Mouse (Mus musculus): ENCODE measurements around the gene Dusp12. TPM values are rescaled to one million over a fixed set of nuclear protein-coding genes. Genes with fewer than 3 reads are reported as not detected.

Gene Dusp12
- polyA plus RNA-seq, 1 experiment from 2014 or later: 35.9 TPM

GRCm38 (mm10) chr1:170894603-170895602 is 9.6 kb upstream of the Dusp12 start:
- Histone ChIP-seq H3K9ac (no peak overlapping the region), H3K27me3 (0 out of 2 replicates have a peak, but pooled peaks cover 3% of the 10 kb centered on the region), H3K4me3 (no peak overlapping the region), H3K9me3 (replicated peaks) (no peaks in the 10 kb centered on the region), H3K4me1 (no peaks in the 10 kb centered on the region), H3K27ac (no peak overlapping the region), H3K36me3 (no peaks in the 10 kb centered on the region), H3K4me2 (replicated peaks) (no peak overlapping the region)
- no peak for ATAC-seq (ENCODE audit: low FRiP score)
- 66% methylated on average over 9 of the region's 9 CpGs for whole genome bisulfite sequencing

GRCm38 (mm10) chr1:170892279-170892678 is 6.9 kb upstream of the Dusp12 start:
- no peaks in the 10 kb centered on the region for H3K36me3 ChIP-seq
- no peak overlapping the region for H3K4me2 ChIP-seq (replicated peaks)
- no peak for ATAC-seq (ENCODE audit: low FRiP score)
- H3K27ac ChIP-seq: no peak overlapping the region
- 46% methylated on average over 1 of the region's 1 CpGs for WGBS
- H3K9me3 ChIP-seq (replicated peaks): no peaks in the 10 kb centered on the region
- no peak overlapping the region for H3K4me3 ChIP-seq
- no peaks in the 10 kb centered on the region for H3K4me1 ChIP-seq
- 0 out of 2 replicates have a peak, but pooled peaks cover 3% of the 10 kb centered on the region for H3K27me3 ChIP-seq
- H3K9ac ChIP-seq: no peak overlapping the region

GRCm38 (mm10) chr1:170891646-170892045 is 6.3 kb upstream of the Dusp12 start:
- H3K9me3 ChIP-seq (replicated peaks): no peaks in the 10 kb centered on the region
- H3K9ac ChIP-seq: no peak overlapping the region
- H3K4me1 ChIP-seq: no peaks in the 10 kb centered on the region
- H3K4me2 ChIP-seq (replicated peaks): no peak overlapping the region
- no peaks in the 10 kb centered on the region for H3K36me3 ChIP-seq
- no peak overlapping the region for H3K27ac ChIP-seq
- WGBS: 79% methylated on average over 2 of the region's 2 CpGs
- no peak overlapping the region for H3K4me3 ChIP-seq
- ATAC-seq (ENCODE audit: low FRiP score): no peak
- 0 out of 2 replicates have a peak, but pooled peaks cover 3% of the 10 kb centered on the region for H3K27me3 ChIP-seq

GRCm38 (mm10) chr1:170889310-170889709 is 4.0 kb upstream of the Dusp12 start:
- H3K27me3 ChIP-seq: no peaks in the 10 kb centered on the region
- H3K4me1 ChIP-seq: peaks cover 5% of the 10 kb centered on the region
- no peak overlapping the region for H3K4me2 ChIP-seq (replicated peaks)
- no peaks in the 10 kb centered on the region for H3K36me3 ChIP-seq
- WGBS: 65% methylated on average over 4 of the region's 4 CpGs
- no peak overlapping the region for H3K27ac ChIP-seq
- no peaks in the 10 kb centered on the region for H3K9me3 ChIP-seq (replicated peaks)
- ATAC-seq (ENCODE audit: low FRiP score): no peak
- no peak overlapping the region for H3K9ac ChIP-seq
- H3K4me3 ChIP-seq: no peak overlapping the region

- WGBS: 58% methylated on average over 6 of the region's 6 CpGs
- H3K4me2 ChIP-seq (replicated peaks): no peak overlapping the region
- no peak overlapping the region for H3K4me3 ChIP-seq
- no peak overlapping the region for H3K27ac ChIP-seq
- H3K9me3 ChIP-seq (replicated peaks): no peaks in the 10 kb centered on the region
- no peak overlapping the region for H3K9ac ChIP-seq
- H3K27me3 ChIP-seq: no peaks in the 10 kb centered on the region
- H3K36me3 ChIP-seq: no peaks in the 10 kb centered on the region
- peaks cover 9% of the 10 kb centered on the region for H3K4me1 ChIP-seq
- ATAC-seq (ENCODE audit: low FRiP score): no peak
Observed at GRCm38 (mm10) chr1:170886044-170886458, 711 bp upstream of the Dusp12 start.

- Histone ChIP-seq H3K4me3 (peak overlapping the region; percentile 83), H3K4me2 (replicated peaks) (peak overlapping the region; percentile 73), H3K27ac (no peak overlapping the region), H3K4me1 (peaks cover 9% of the 10 kb centered on the region), H3K27me3 (no peaks in the 10 kb centered on the region), H3K9me3 (replicated peaks) (no peaks in the 10 kb centered on the region), H3K9ac (peak overlapping the region; percentile 87), H3K36me3 (peaks cover 11% of the 10 kb centered on the region)
- ATAC-seq (ENCODE audit: low FRiP score): 0 out of 2 replicates have a peak, but pooled peaks have one; percentile 31
- 28% methylated on average over 8 of the region's 8 CpGs for WGBS
Observed at GRCm38 (mm10) chr1:170884390-170884789, 950 bp downstream of the Dusp12 start.

GRCm38 (mm10) chr1:170882915-170883485 is 2.3 kb downstream of the Dusp12 start:
- no peak for ATAC-seq (ENCODE audit: low FRiP score)
- no peak overlapping the region for H3K4me2 ChIP-seq (replicated peaks)

GRCm38 (mm10) chr1:170876906-170877305 is 8.4 kb downstream of the Dusp12 start:
- Histone ChIP-seq H3K9me3 (replicated peaks) (no peaks in the 10 kb centered on the region), H3K27ac (no peak overlapping the region), H3K36me3 (peaks cover 38% of the 10 kb centered on the region), H3K4me3 (no peak overlapping the region), H3K27me3 (no peaks in the 10 kb centered on the region), H3K4me1 (no peaks in the 10 kb centered on the region), H3K9ac (no peak overlapping the region), H3K4me2 (replicated peaks) (no peak overlapping the region)
- 95% methylated on average over 5 of the region's 5 CpGs for WGBS
- no peak for ATAC-seq (ENCODE audit: low FRiP score)

More at GRCm38 (mm10) chr1:170882915-170883485, 2.3 kb downstream of the Dusp12 start:
- H3K9ac ChIP-seq: no peak overlapping the region
- 88% methylated on average over 5 of the region's 5 CpGs for WGBS
- no peak overlapping the region for H3K4me3 ChIP-seq
- no peaks in the 10 kb centered on the region for H3K9me3 ChIP-seq (replicated peaks)
- H3K27ac ChIP-seq: no peak overlapping the region
- H3K4me1 ChIP-seq: peaks cover 9% of the 10 kb centered on the region
- H3K36me3 ChIP-seq: peaks cover 16% of the 10 kb centered on the region
- no peaks in the 10 kb centered on the region for H3K27me3 ChIP-seq

GRCm38 (mm10) chr1:170875676-170876075 is 9.7 kb downstream of the Dusp12 start:
- Histone ChIP-seq H3K4me1 (no peaks in the 10 kb centered on the region), H3K9me3 (replicated peaks) (no peaks in the 10 kb centered on the region), H3K4me3 (no peak overlapping the region), H3K27me3 (no peaks in the 10 kb centered on the region), H3K27ac (no peak overlapping the region), H3K36me3 (peaks cover 40% of the 10 kb centered on the region), H3K4me2 (replicated peaks) (no peak overlapping the region), H3K9ac (no peak overlapping the region)
- no peak for ATAC-seq (ENCODE audit: low FRiP score)
- whole genome bisulfite sequencing: 89% methylated on average over 3 of the region's 3 CpGs

- Histone ChIP-seq H3K4me1 (peaks cover 2% of the 10 kb centered on the region), H3K9ac (no peak overlapping the region), H3K4me3 (no peak overlapping the region), H3K4me2 (replicated peaks) (no peak overlapping the region), H3K27ac (no peak overlapping the region), H3K27me3 (no peaks in the 10 kb centered on the region), H3K36me3 (peaks cover 24% of the 10 kb centered on the region), H3K9me3 (replicated peaks) (no peaks in the 10 kb centered on the region)
- 96% methylated on average over 2 of the region's 2 CpGs for WGBS
- ATAC-seq (ENCODE audit: low FRiP score): no peak
Observed at GRCm38 (mm10) chr1:170871961-170872360, 13.4 kb downstream of the Dusp12 start.

- no peak for ATAC-seq (ENCODE audit: low FRiP score)
- H3K4me2 ChIP-seq (replicated peaks): no peak overlapping the region
- H3K4me1 ChIP-seq: peaks cover 6% of the 10 kb centered on the region
- no peaks in the 10 kb centered on the region for H3K9me3 ChIP-seq (replicated peaks)
- H3K4me3 ChIP-seq: no peak overlapping the region
- H3K27me3 ChIP-seq: no peaks in the 10 kb centered on the region
- 93% methylated on average over 6 of the region's 6 CpGs for WGBS
- H3K9ac ChIP-seq: no peak overlapping the region
- peaks cover 19% of the 10 kb centered on the region for H3K36me3 ChIP-seq
- H3K27ac ChIP-seq: no peak overlapping the region
Observed at GRCm38 (mm10) chr1:170871402-170871801, 13.9 kb downstream of the Dusp12 start.

GRCm38 (mm10) chr1:170868905-170869283 is 16.4 kb downstream of the Dusp12 start:
- peak overlapping the region; percentile 90 for H3K4me2 ChIP-seq (replicated peaks)
- peaks cover 6% of the 10 kb centered on the region for H3K4me1 ChIP-seq
- ATAC-seq (ENCODE audit: low FRiP score): no peak
- peak overlapping the region; percentile 85 for H3K4me3 ChIP-seq
- peaks cover 9% of the 10 kb centered on the region; the same call in 1 of the 2 replicates for H3K36me3 ChIP-seq
- H3K9ac ChIP-seq: peak overlapping the region; percentile 56
- H3K27me3 ChIP-seq: no peaks in the 10 kb centered on the region
- no peak overlapping the region for H3K27ac ChIP-seq
- WGBS: 17% methylated on average over 14 of the region's 14 CpGs
- H3K9me3 ChIP-seq (replicated peaks): no peaks in the 10 kb centered on the region
